In the genomic region with DNA sequence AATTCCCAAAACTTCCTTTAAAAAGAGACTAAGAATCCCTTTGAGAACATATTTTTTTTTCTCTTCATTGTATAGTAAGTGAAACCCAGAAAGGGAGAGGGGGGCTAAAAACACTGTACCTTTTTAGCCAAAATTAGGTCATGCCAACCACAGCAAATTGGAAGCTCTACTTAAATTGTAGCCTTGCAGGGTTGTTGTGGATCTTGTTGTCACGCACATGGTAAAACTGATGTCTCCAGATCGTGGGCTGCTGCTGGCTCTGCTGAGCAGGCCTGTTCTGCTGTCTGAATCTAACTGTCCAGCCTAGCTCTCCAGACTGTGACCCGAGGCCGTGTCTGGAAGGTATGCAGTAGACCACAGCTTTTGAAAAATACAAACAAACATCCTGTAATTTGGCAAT, we compare ENCODE assay signal across 31 mouse cellular contexts. TPM values are rescaled to one million over a fixed set of nuclear protein-coding genes. Genes with fewer than 3 reads are reported as not detected.
DNase-seq lines count a peak whose midpoint lies in the region; ATAC-seq and TF ChIP-seq lines count a peak whose summit lies in the region.
"Had no signal": no experiment of that assay in that cellular context is flagged by ENCODE, and none has a peak within 500 bp of the region (broad histone marks: within the 10 kb centered on the region; RNA-seq: fewer than 3 reads in every experiment).

No protein-coding gene starts in this region.

- peaks cover 9% of the 10 kb centered on the region for H3K4me1 ChIP-seq in heart, adult 2 months (ENCODE audit: control insufficient read depth, insufficient read depth, low read length)
- H3K4me1 ChIP-seq in heart, embryonic 16.5 days (ENCODE audit: control insufficient read depth, insufficient read depth, low read length): peaks cover 15% of the 10 kb centered on the region
- no peaks in the 10 kb centered on the region for H3K4me1 ChIP-seq in midbrain, embryonic 11.5 days (ENCODE audit: control insufficient read depth, insufficient read depth, low read length)
- no peaks in the 10 kb centered on the region for H3K4me1 ChIP-seq in midbrain, embryonic 10.5 days
- H3K4me1 ChIP-seq: embryonic facial prominence, embryonic 12.5 days; forebrain, embryonic 10.5 days; forebrain, embryonic 15.5 days; hindbrain, embryonic 10.5 days; hindbrain, embryonic 15.5 days; kidney, embryonic 15.5 days; limb, embryonic 15.5 days had no signal

- no peaks in the 10 kb centered on the region for H3K9me3 ChIP-seq in heart, embryonic 16.5 days (replicated peaks; ENCODE audit: control insufficient read depth, low read length)
- H3K9me3 ChIP-seq in midbrain, embryonic 11.5 days (ENCODE audit: control insufficient read depth, low read length): no peaks in the 10 kb centered on the region
- H3K9me3 ChIP-seq in midbrain, embryonic 10.5 days (replicated peaks): no peaks in the 10 kb centered on the region
- H3K9me3 ChIP-seq: embryonic facial prominence, embryonic 12.5 days; forebrain, embryonic 10.5 days; forebrain, embryonic 15.5 days; hindbrain, embryonic 10.5 days; hindbrain, embryonic 15.5 days; kidney, embryonic 15.5 days; limb, embryonic 15.5 days; liver, embryonic 13.5 days had no signal

- no peaks in the 10 kb centered on the region for H3K27me3 ChIP-seq in heart, adult 2 months (ENCODE audit: control insufficient read depth, insufficient read depth, low read length)
- H3K27me3 ChIP-seq in heart, embryonic 16.5 days (ENCODE audit: control insufficient read depth, insufficient read depth, low read length): no peaks in the 10 kb centered on the region
- H3K27me3 ChIP-seq in midbrain, embryonic 11.5 days (ENCODE audit: control insufficient read depth, insufficient read depth, low read length): no peaks in the 10 kb centered on the region
- no peaks in the 10 kb centered on the region for H3K27me3 ChIP-seq in midbrain, embryonic 10.5 days (ENCODE audit: low read depth, poor library complexity, severe bottlenecking)
- H3K27me3 ChIP-seq: embryonic facial prominence, embryonic 12.5 days; forebrain, embryonic 15.5 days; hindbrain, embryonic 15.5 days; kidney, embryonic 15.5 days; limb, embryonic 15.5 days; liver, embryonic 13.5 days had no signal

- WGBS in heart, adult 2 months: 16% methylated on average over 4 of the region's 4 CpGs
- 40% methylated on average over 4 of the region's 4 CpGs for WGBS in heart, embryonic 16.5 days
- 78% methylated on average over 4 of the region's 4 CpGs for WGBS in midbrain, embryonic 11.5 days
- WGBS in midbrain, embryonic 10.5 days: 83% methylated on average over 4 of the region's 4 CpGs

- peak overlapping the region; percentile 36 for H3K4me2 ChIP-seq in heart, embryonic 16.5 days (ENCODE audit: low read depth, low read length)
- no peak overlapping the region for H3K4me2 ChIP-seq in midbrain, embryonic 11.5 days
- H3K4me2 ChIP-seq: embryonic facial prominence, embryonic 12.5 days; forebrain, embryonic 15.5 days; hindbrain, embryonic 15.5 days; kidney, embryonic 15.5 days; limb, embryonic 15.5 days; liver, embryonic 13.5 days had no signal

- H3K79me2 ChIP-seq in heart, adult 2 months (replicated peaks; ENCODE audit: control insufficient read depth, insufficient read depth, low read length): peaks cover 5% of the 10 kb centered on the region; the same call in 1 of the 2 replicates

- H3K4me3 ChIP-seq in heart, adult 2 months: no peak overlapping the region
- H3K4me3 ChIP-seq in heart, embryonic 16.5 days (ENCODE audit: low read length): no peak overlapping the region
- no peak overlapping the region for H3K4me3 ChIP-seq in midbrain, embryonic 11.5 days (ENCODE audit: low read depth, low read length)
- no peak overlapping the region for H3K4me3 ChIP-seq in midbrain, embryonic 10.5 days
- H3K4me3 ChIP-seq: embryonic facial prominence, embryonic 12.5 days; forebrain, embryonic 10.5 days; forebrain, embryonic 15.5 days; hindbrain, embryonic 10.5 days; hindbrain, embryonic 15.5 days; kidney, embryonic 15.5 days; layer of hippocampus, adult 2 months; limb, embryonic 15.5 days; liver, embryonic 13.5 days had no signal

- no peak for TF ChIP-seq EP300 in heart, adult 2 months (IDR thresholded peaks at IDR 0.05; ENCODE audit: insufficient read depth, low read depth, low read length)

- TF ChIP-seq POLR2A in heart, adult 2 months (IDR thresholded peaks at IDR 0.05; ENCODE audit: insufficient read depth, low read depth, low read length): no peak

- H3K27ac ChIP-seq in heart, adult 2 months: peak overlapping the region; percentile 53
- H3K27ac ChIP-seq in heart, embryonic 16.5 days (ENCODE audit: low read length): peak overlapping the region; percentile 65
- H3K27ac ChIP-seq in midbrain, embryonic 11.5 days (ENCODE audit: low read depth, low read length): no peak overlapping the region
- no peak overlapping the region for H3K27ac ChIP-seq in midbrain, embryonic 10.5 days (replicated peaks)
- H3K27ac ChIP-seq: embryonic facial prominence, embryonic 12.5 days; forebrain, embryonic 10.5 days; forebrain, embryonic 15.5 days; hindbrain, embryonic 10.5 days; hindbrain, embryonic 15.5 days; kidney, embryonic 15.5 days; layer of hippocampus, adult 2 months; limb, embryonic 15.5 days; liver, embryonic 13.5 days had no signal

- TF ChIP-seq CTCF in heart, adult 2 months (IDR thresholded peaks at IDR 0.05): no peak

- no peak for DNase-seq in heart, adult 2 months
- DNase-seq in heart, adult 8-10 months (ENCODE audit: low spot score): no peak
- no peak for DNase-seq in heart, postnatal 36 days
- peak; percentile 8 for DNase-seq in midbrain, embryonic 11.5 days (ENCODE audit: low spot score, missing footprints)
- no peak for DNase-seq in midbrain, embryonic 10.5 days (ENCODE audit: low spot score)
- no peak for DNase-seq in frontal cortex, postnatal 10 days (ENCODE audit: low spot score in 2 of 2)
- DNase-seq: adrenal gland, postnatal 25 days; cerebellum, adult 9-10 months; cerebellum, postnatal 36 days; gastrocnemius, postnatal 10 days; kidney, adult 11 months; kidney, postnatal 36 days; liver, embryonic 13.5 days; lung, adult 18-20 months; lung, postnatal 4 days; right cerebral cortex, adult 18-20 months; spleen, adult 18-20 months; thymus, postnatal 14 days had no signal

- ATAC-seq in heart, embryonic 16.5 days (replicated peaks; ENCODE audit: extremely low read depth, insufficient read depth, low FRiP score): no peak
- ATAC-seq in midbrain, embryonic 11.5 days (ENCODE audit: low FRiP score): no peak
- ATAC-seq: CD4-positive, CD25-positive, alpha-beta regulatory T cell, adult 4 months; forebrain, embryonic 15.5 days; inflammation-experienced regulatory T-cells, adult 6 months; lung, postnatal 0 days; midbrain, embryonic 16.5 days had no signal

- H3K9ac ChIP-seq in heart, adult 2 months (ENCODE audit: low read depth, low read length): no peak overlapping the region
- peak overlapping the region; percentile 34; the same call in 1 of the 2 replicates for H3K9ac ChIP-seq in heart, embryonic 16.5 days (ENCODE audit: low read length)
- H3K9ac ChIP-seq in midbrain, embryonic 11.5 days (ENCODE audit: low read length): no peak overlapping the region
- H3K9ac ChIP-seq: embryonic facial prominence, embryonic 12.5 days; forebrain, embryonic 15.5 days; hindbrain, embryonic 15.5 days; kidney, embryonic 15.5 days; limb, embryonic 15.5 days; liver, embryonic 13.5 days had no signal

- H3K36me3 ChIP-seq in heart, adult 2 months (ENCODE audit: control insufficient read depth, insufficient read depth, low read length): peaks cover 21% of the 10 kb centered on the region
- no peaks in the 10 kb centered on the region for H3K36me3 ChIP-seq in heart, embryonic 16.5 days (ENCODE audit: control insufficient read depth, insufficient read depth)
- no peaks in the 10 kb centered on the region for H3K36me3 ChIP-seq in midbrain, embryonic 11.5 days (ENCODE audit: control insufficient read depth, insufficient read depth, low read length)
- H3K36me3 ChIP-seq in midbrain, embryonic 10.5 days: no peaks in the 10 kb centered on the region
- H3K36me3 ChIP-seq: embryonic facial prominence, embryonic 12.5 days; forebrain, embryonic 10.5 days; forebrain, embryonic 15.5 days; hindbrain, embryonic 10.5 days; hindbrain, embryonic 15.5 days; kidney, embryonic 15.5 days; limb, embryonic 15.5 days; liver, embryonic 13.5 days had no signal

- intact Hi-C loops in heart, adult 2 months (cut with DNase I): no loop called here
- intact Hi-C loops in heart, postnatal 36 days (cut with DNase I): no loop called here

RNA-seq across cellular contexts. Expression of gene Mef2c, which starts 40.9 kb away (rescaled TPM):
- 10 to 100 TPM; 56.5 to 74.1 TPM for total RNA-seq in heart, adult 2 months (2021)
- 35.5 and 50.7 TPM in 2 replicates for polyA plus RNA-seq in heart, adult 2 months (2012; rRNA removed)
- total RNA-seq in heart, adult 8-10 months (2022): 10 to 100 TPM; 55.8 to 86.8 (median 66.9) TPM
- polyA plus RNA-seq in heart, embryonic 16.5 days (2015; fragmentation: Nextera tagmentation; extraction: Ambion mirVana): 89.6 and 116 TPM in 2 replicates
- total RNA-seq in heart, postnatal 36 days (2021): 10 to 100 TPM; 57.7 to 73.6 TPM
- 11.7 and 14.7 TPM in 2 replicates for polyA plus RNA-seq in midbrain, embryonic 11.5 days (2014; fragmentation: Nextera tagmentation; extraction: Ambion mirVana)
- polyA plus RNA-seq in midbrain, embryonic 10.5 days (2016; fragmentation: Nextera tagmentation; extraction: Ambion mirVana): 11.9 and 13.6 TPM in 2 replicates

Comparison
In these comparisons a context has a peak if more than half of its experiments do, and no peak if none do; other contexts are left out.
1. H3K27ac ChIP-seq: peak in heart, adult 2 months (single experiment) and heart, embryonic 16.5 days (single experiment); none in midbrain, embryonic 11.5 days (single experiment) and midbrain, embryonic 10.5 days (single experiment).